Mouse (Mus musculus) intestine, postnatal 0 days (tissue): ENCODE measurements around the gene Tll2. TPM values are rescaled to one million over a fixed set of nuclear protein-coding genes. Genes with fewer than 3 reads are reported as not detected.

Source experiments
- ATAC-seq: fragments of 200-750 bp; cut with Nextera tagmentation; 2 replicates; pipeline ENCODE4 v1.8.0; 2017; ENCODE audit warnings: mild to moderate bottlenecking, moderate TSS enrichment, moderate library complexity
- H3K27ac ChIP-seq: fragments of 300-500 bp; sonication (generic); 2 replicates; pipeline ENCODE4 v1.5.1; 2014; ENCODE audit warnings: mild to moderate bottlenecking, low read depth, low read length, moderate library complexity
- H3K27me3 ChIP-seq: fragments of 300-500 bp; sonication (generic); replicated peaks from 2 replicates; pipeline ENCODE4 v1.6.1; 2014; ENCODE audit warnings: low read length, mixed read lengths; ENCODE audit not compliant: control insufficient read depth, insufficient read depth
- H3K36me3 ChIP-seq: fragments of 300-500 bp; sonication (generic); 2 replicates; pipeline ENCODE4 v1.6.1; 2014; ENCODE audit warnings: mild to moderate bottlenecking, moderate library complexity; ENCODE audit not compliant: control insufficient read depth, insufficient read depth
- H3K4me1 ChIP-seq: fragments of 300-500 bp; sonication (generic); replicated peaks from 2 replicates; pipeline ENCODE4 v1.6.1; 2014; ENCODE audit warnings: antibody characterized with exemption, low read length, mixed read lengths; ENCODE audit not compliant: control insufficient read depth, insufficient read depth
- H3K4me2 ChIP-seq: fragments of 300-500 bp; sonication (generic); replicated peaks from 2 replicates; pipeline ENCODE4 v1.6.1; 2014; ENCODE audit warnings: low read depth, mild to moderate bottlenecking, moderate library complexity
- H3K4me3 ChIP-seq: fragments of 300-500 bp; sonication (generic); 2 replicates; pipeline ENCODE4 v1.5.1; 2014; ENCODE audit warnings: low read depth, low read length
- H3K9ac ChIP-seq: fragments of 300-500 bp; sonication (generic); 2 replicates; pipeline ENCODE4 v1.6.1; 2014; ENCODE audit warnings: mild to moderate bottlenecking, low read depth, low read length
- H3K9me3 ChIP-seq: fragments of 300-500 bp; sonication (generic); 2 replicates; pipeline ENCODE4 v1.6.1; 2016; ENCODE audit warnings: mixed run types; ENCODE audit not compliant: control insufficient read depth
- CTCF ChIP-seq: sonication (generic); IDR thresholded peaks from 2 replicates; pipeline ENCODE4 v1.5.1; 2016; ENCODE audit warnings: low read depth, mild to moderate bottlenecking, control low read depth, antibody characterized with exemption, moderate library complexity
- WGBS: fragments of 180-500 bp; shearing (Covaris S2); extraction: QIAGEN DNeasy Blood & Tissue Kit; methylation state at CpG from one replicate; pipeline ENCODE4 v1.1.7; 2014; 5-methylcytosine and 5-hydroxymethylcytosine counted together
- polyA plus RNA-seq: library from polyadenylated mRNA; unstranded; fragments of >200 nt; fragmentation: Nextera tagmentation; extraction: Ambion mirVana; gene quantifications from 2 replicates; pipeline ENCODE4 v1.2.1, GENCODE M21; 2015

Gene Tll2
- polyA plus RNA-seq, 1 experiment from 2014 or later, result 0.10 TPM

- Histone ChIP-seq H3K4me1 (no peaks in the 10 kb centered on the region), H3K4me3 (no peak overlapping the region), H3K9ac (no peak overlapping the region), H3K36me3 (no peaks in the 10 kb centered on the region), H3K27ac (no peak overlapping the region), H3K27me3 (no peaks in the 10 kb centered on the region), H3K9me3 (no peaks in the 10 kb centered on the region), H3K4me2 (no peak overlapping the region)
- WGBS, result 72% methylated on average over 14 of the region's 14 CpGs
- no peak for TF ChIP-seq CTCF
- ATAC-seq, result no peak
Observed at GRCm38 (mm10) chr19:41165144-41165913, 41.3 kb downstream of the Tll2 start.

- no peak overlapping the region for H3K9ac ChIP-seq
- WGBS, result 83% methylated on average over 10 of the region's 10 CpGs
- H3K4me1 ChIP-seq, result no peaks in the 10 kb centered on the region
- H3K4me2 ChIP-seq, result no peak overlapping the region
- TF ChIP-seq CTCF, result no peak
- ATAC-seq, result no peak
- no peak overlapping the region for H3K27ac ChIP-seq
- no peaks in the 10 kb centered on the region for H3K27me3 ChIP-seq
- H3K36me3 ChIP-seq, result no peaks in the 10 kb centered on the region
- no peak overlapping the region for H3K4me3 ChIP-seq
- no peaks in the 10 kb centered on the region for H3K9me3 ChIP-seq
Observed at GRCm38 (mm10) chr19:41164447-41165095, 42.1 kb downstream of the Tll2 start.

- H3K9me3 ChIP-seq, result no peaks in the 10 kb centered on the region
- H3K36me3 ChIP-seq, result no peaks in the 10 kb centered on the region
- no peak overlapping the region for H3K9ac ChIP-seq
- TF ChIP-seq CTCF, result no peak
- no peaks in the 10 kb centered on the region for H3K27me3 ChIP-seq
- no peak overlapping the region for H3K4me3 ChIP-seq
- H3K27ac ChIP-seq, result no peak overlapping the region
- no peak for ATAC-seq
- no peaks in the 10 kb centered on the region for H3K4me1 ChIP-seq
- 49% methylated on average over 14 of the region's 14 CpGs for WGBS
- H3K4me2 ChIP-seq, result no peak overlapping the region
Observed at GRCm38 (mm10) chr19:41160388-41160787, 46.2 kb downstream of the Tll2 start.

- no peak for ATAC-seq
- TF ChIP-seq CTCF, result no peak
- H3K4me2 ChIP-seq, result no peak overlapping the region
Observed at GRCm38 (mm10) chr19:41154681-41155080, 52.0 kb downstream of the Tll2 start.

GRCm38 (mm10) chr19:41152462-41152861 is 54.2 kb downstream of the Tll2 start:
- 63% methylated on average over 4 of the region's 4 CpGs for WGBS
- Histone ChIP-seq H3K4me3 (no peak overlapping the region), H3K27me3 (no peaks in the 10 kb centered on the region), H3K9ac (no peak overlapping the region), H3K27ac (no peak overlapping the region), H3K4me1 (no peaks in the 10 kb centered on the region), H3K9me3 (no peaks in the 10 kb centered on the region), H3K36me3 (no peaks in the 10 kb centered on the region), H3K4me2 (no peak overlapping the region)
- no peak for ATAC-seq
- TF ChIP-seq CTCF, result no peak

More at GRCm38 (mm10) chr19:41154681-41155080, 52.0 kb downstream of the Tll2 start:
- Histone ChIP-seq H3K4me1 (no peaks in the 10 kb centered on the region), H3K4me3 (no peak overlapping the region), H3K36me3 (no peaks in the 10 kb centered on the region), H3K9me3 (no peaks in the 10 kb centered on the region), H3K27ac (no peak overlapping the region), H3K27me3 (no peaks in the 10 kb centered on the region), H3K9ac (no peak overlapping the region)
- 68% methylated on average over 7 of the region's 7 CpGs for WGBS

GRCm38 (mm10) chr19:41152016-41152370 is 54.6 kb downstream of the Tll2 start:
- no peak overlapping the region for H3K4me3 ChIP-seq
- TF ChIP-seq CTCF, result no peak
- no peaks in the 10 kb centered on the region for H3K36me3 ChIP-seq
- H3K27me3 ChIP-seq, result no peaks in the 10 kb centered on the region
- no peak overlapping the region for H3K27ac ChIP-seq
- H3K9ac ChIP-seq, result no peak overlapping the region
- 86% methylated on average over 3 of the region's 3 CpGs for WGBS
- H3K9me3 ChIP-seq, result no peaks in the 10 kb centered on the region
- no peaks in the 10 kb centered on the region for H3K4me1 ChIP-seq
- ATAC-seq, result no peak
- no peak overlapping the region for H3K4me2 ChIP-seq
